Mouse (Mus musculus) midbrain, embryonic 15.5 days (tissue): ENCODE results near the gene Ntn1. TPM values are rescaled to one million over a fixed set of nuclear protein-coding genes. Genes with fewer than 3 reads are reported as not detected.

Source experiments
- ATAC-seq: fragments of 200-750 bp; cut with Nextera tagmentation; replicated peaks from 2 replicates; pipeline ENCODE4 v1.8.0; 2017; ENCODE audit warnings: moderate TSS enrichment
- H3K27ac ChIP-seq: fragments of 300-500 bp; sonication (generic); 2 replicates; pipeline ENCODE4 v1.5.1; 2015; ENCODE audit warnings: mild to moderate bottlenecking, inconsistent platforms
- H3K27me3 ChIP-seq: fragments of 300-500 bp; sonication (generic); replicated peaks from 2 replicates; pipeline ENCODE4 v1.6.1; 2015; ENCODE audit warnings: inconsistent platforms
- H3K36me3 ChIP-seq: fragments of 300-500 bp; sonication (generic); replicated peaks from 2 replicates; pipeline ENCODE4 v1.6.1; 2015; ENCODE audit warnings: inconsistent platforms
- H3K4me1 ChIP-seq: fragments of 300-500 bp; sonication (generic); 2 replicates; pipeline ENCODE4 v1.6.1; 2015; ENCODE audit warnings: inconsistent platforms
- H3K4me2 ChIP-seq: fragments of 300-500 bp; sonication (generic); 2 replicates; pipeline ENCODE4 v1.6.1; 2015; ENCODE audit warnings: inconsistent platforms, mild to moderate bottlenecking, moderate library complexity
- H3K4me3 ChIP-seq: fragments of 300-500 bp; sonication (generic); 2 replicates; pipeline ENCODE4 v1.5.1; 2015; ENCODE audit warnings: mild to moderate bottlenecking, inconsistent platforms
- H3K9ac ChIP-seq: fragments of 300-500 bp; sonication (generic); 2 replicates; pipeline ENCODE4 v1.6.1; 2015; ENCODE audit warnings: mild to moderate bottlenecking, inconsistent platforms
- H3K9me3 ChIP-seq: fragments of 300-500 bp; sonication (generic); 2 replicates; pipeline ENCODE4 v1.6.1; 2016; ENCODE audit warnings: inconsistent platforms
- WGBS: fragments of 180-500 bp; shearing (Covaris S2); methylation state at CpG from one replicate; pipeline ENCODE4 v1.1.7; 2015; ENCODE audit warnings: mixed read lengths; 5-methylcytosine and 5-hydroxymethylcytosine counted together
- polyA plus RNA-seq: library from polyadenylated mRNA; unstranded; fragments of >200 nt; fragmentation: Nextera tagmentation; extraction: Ambion mirVana; gene quantifications from 2 replicates; pipeline ENCODE4 v1.2.1, GENCODE M21; 2015

Gene Ntn1
- polyA plus RNA-seq, 1 experiment from 2014 or later: 23.2 TPM

- Histone ChIP-seq H3K27ac (no peak overlapping the region), H3K36me3 (no peaks in the 10 kb centered on the region), H3K4me2 (no peak overlapping the region), H3K27me3 (no peaks in the 10 kb centered on the region), H3K9ac (no peak overlapping the region), H3K4me3 (no peak overlapping the region), H3K9me3 (no peaks in the 10 kb centered on the region), H3K4me1 (peaks cover 12% of the 10 kb centered on the region)
- WGBS: 45% methylated on average over 10 of the region's 10 CpGs
- no peak for ATAC-seq
Measured at GRCm38 (mm10) chr11:68308911-68309580, 91.6 kb downstream of the Ntn1 start.

GRCm38 (mm10) chr11:68305997-68306396 lies 94.6 kb downstream of the Ntn1 start:
- no peak for ATAC-seq
- no peaks in the 10 kb centered on the region for H3K27me3 ChIP-seq
- no peaks in the 10 kb centered on the region for H3K36me3 ChIP-seq
- H3K27ac ChIP-seq: no peak overlapping the region
- no peak overlapping the region for H3K4me2 ChIP-seq
- peaks cover 6% of the 10 kb centered on the region for H3K4me1 ChIP-seq
- WGBS: 82% methylated on average over 8 of the region's 8 CpGs
- H3K9ac ChIP-seq: no peak overlapping the region
- H3K9me3 ChIP-seq: no peaks in the 10 kb centered on the region
- no peak overlapping the region for H3K4me3 ChIP-seq

- no peaks in the 10 kb centered on the region for H3K27me3 ChIP-seq
- H3K9ac ChIP-seq: no peak overlapping the region
- H3K4me1 ChIP-seq: no peaks in the 10 kb centered on the region
- no peak overlapping the region for H3K4me3 ChIP-seq
- H3K36me3 ChIP-seq: no peaks in the 10 kb centered on the region
- no peak overlapping the region for H3K27ac ChIP-seq
- H3K4me2 ChIP-seq: no peak overlapping the region
- ATAC-seq: no peak
- no peaks in the 10 kb centered on the region for H3K9me3 ChIP-seq
- WGBS: 64% methylated on average over 7 of the region's 7 CpGs
Measured at GRCm38 (mm10) chr11:68302323-68302722, 98.3 kb downstream of the Ntn1 start.

- no peak for ATAC-seq
- Histone ChIP-seq H3K4me2 (no peak overlapping the region), H3K27ac (no peak overlapping the region), H3K4me3 (no peak overlapping the region), H3K9me3 (no peaks in the 10 kb centered on the region), H3K27me3 (no peaks in the 10 kb centered on the region), H3K9ac (no peak overlapping the region), H3K36me3 (no peaks in the 10 kb centered on the region), H3K4me1 (no peaks in the 10 kb centered on the region)
- 80% methylated on average over 4 of the region's 4 CpGs for WGBS
Measured at GRCm38 (mm10) chr11:68301660-68302059, 99.0 kb downstream of the Ntn1 start.

DNA sequence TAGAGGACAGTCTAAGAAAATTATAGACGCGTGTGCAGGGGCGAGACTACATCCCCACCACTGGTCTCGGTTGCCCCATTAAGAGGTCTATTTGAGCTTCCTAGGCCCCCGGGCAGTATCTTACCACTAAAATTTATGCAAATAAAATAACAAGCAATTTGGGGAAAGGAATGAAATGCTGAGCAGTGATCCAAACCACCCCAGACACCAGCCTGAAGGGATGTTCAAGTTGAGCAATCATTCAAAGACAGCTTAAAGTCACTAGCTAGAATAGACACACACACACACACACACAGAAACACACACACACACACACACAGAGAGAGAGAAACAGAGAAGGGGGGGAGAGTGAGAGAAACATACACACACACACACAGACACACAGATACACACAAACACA lies 105.1 kb downstream of the Ntn1 start:
- Histone ChIP-seq H3K4me3 (no peak overlapping the region), H3K4me2 (no peak overlapping the region), H3K4me1 (peaks cover 5% of the 10 kb centered on the region; the same call in 1 of the 2 replicates), H3K9ac (no peak overlapping the region), H3K27me3 (no peaks in the 10 kb centered on the region), H3K36me3 (no peaks in the 10 kb centered on the region), H3K9me3 (no peaks in the 10 kb centered on the region), H3K27ac (no peak overlapping the region)
- no peak for ATAC-seq
- WGBS: 87% methylated on average over 5 of the region's 5 CpGs

DNA sequence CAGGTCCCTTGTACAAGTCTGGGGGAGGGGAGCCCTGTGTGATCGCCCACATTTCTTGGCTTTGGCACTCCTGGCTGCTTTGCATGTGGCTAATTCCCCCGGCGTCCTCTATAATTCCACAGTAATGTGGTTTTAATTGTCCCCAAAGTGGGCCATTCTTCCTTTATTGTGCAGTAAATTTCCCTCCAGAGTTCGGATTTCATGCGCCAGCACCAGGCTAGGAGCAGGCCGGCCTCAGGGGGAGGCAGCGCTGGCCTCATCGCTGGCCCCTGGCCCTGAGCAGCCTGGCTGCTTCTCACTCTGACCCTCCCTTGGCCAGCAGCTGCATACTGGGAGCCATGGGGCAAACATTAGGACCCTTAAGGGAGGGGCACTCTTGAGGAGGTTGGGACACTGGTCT lies 110.0 kb downstream of the Ntn1 start:
- H3K4me2 ChIP-seq: no peak overlapping the region
- H3K36me3 ChIP-seq: no peaks in the 10 kb centered on the region
- no peak overlapping the region for H3K27ac ChIP-seq
- no peak overlapping the region for H3K4me3 ChIP-seq
- no peak for ATAC-seq
- peaks cover 5% of the 10 kb centered on the region; the same call in 1 of the 2 replicates for H3K4me1 ChIP-seq
- 46% methylated on average over 8 of the region's 8 CpGs for WGBS
- H3K9me3 ChIP-seq: no peaks in the 10 kb centered on the region
- no peaks in the 10 kb centered on the region for H3K27me3 ChIP-seq
- no peak overlapping the region for H3K9ac ChIP-seq

GRCm38 (mm10) chr11:68287331-68287730 lies 113.3 kb downstream of the Ntn1 start:
- no peak overlapping the region for H3K4me3 ChIP-seq
- no peak overlapping the region for H3K27ac ChIP-seq
- H3K9me3 ChIP-seq: no peaks in the 10 kb centered on the region
- 0 out of 2 replicates have a peak, but pooled peaks cover 2% of the 10 kb centered on the region for H3K27me3 ChIP-seq
- no peaks in the 10 kb centered on the region for H3K36me3 ChIP-seq
- H3K9ac ChIP-seq: no peak overlapping the region
- peaks cover 5% of the 10 kb centered on the region; the same call in 1 of the 2 replicates for H3K4me1 ChIP-seq
- 70% methylated on average over 5 of the region's 5 CpGs for WGBS
- no peak for ATAC-seq
- H3K4me2 ChIP-seq: no peak overlapping the region

DNA sequence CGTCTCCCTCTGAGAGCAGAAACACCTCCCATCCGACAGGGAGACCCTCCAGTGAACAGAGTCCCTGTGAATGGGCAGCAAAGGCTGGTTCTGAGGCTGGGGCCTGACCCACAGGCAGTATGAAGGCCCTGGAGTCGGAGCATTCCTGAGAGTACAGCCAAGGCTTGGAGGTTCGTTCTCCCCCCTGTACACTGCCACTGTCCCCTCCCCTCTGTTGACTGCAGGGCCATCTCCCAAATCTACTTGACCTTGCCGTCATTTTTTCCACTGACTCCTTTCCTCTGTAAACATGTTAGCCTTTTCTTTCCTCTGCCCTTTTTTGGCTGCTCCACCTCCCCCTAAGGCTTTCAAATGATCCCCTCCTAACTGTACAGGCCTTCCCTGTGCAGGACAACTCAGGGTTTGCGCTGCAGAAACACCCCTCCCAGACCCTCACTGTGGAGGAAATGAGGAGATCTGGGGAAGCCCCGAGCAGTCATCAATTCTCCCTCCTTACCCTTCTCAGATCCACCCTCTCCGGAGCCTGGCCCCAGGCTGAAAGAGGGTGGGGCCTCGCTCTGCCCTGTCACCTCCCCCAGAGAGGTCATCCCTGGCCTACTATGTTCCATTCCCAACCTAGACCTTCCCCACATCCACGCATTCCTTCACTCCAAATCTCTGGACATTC lies 114.3 kb downstream of the Ntn1 start:
- Histone ChIP-seq H3K4me3 (no peak overlapping the region), H3K9me3 (no peaks in the 10 kb centered on the region), H3K36me3 (no peaks in the 10 kb centered on the region), H3K4me1 (peaks cover 5% of the 10 kb centered on the region; the same call in 1 of the 2 replicates), H3K4me2 (no peak overlapping the region), H3K27me3 (0 out of 2 replicates have a peak, but pooled peaks cover 2% of the 10 kb centered on the region), H3K27ac (no peak overlapping the region), H3K9ac (no peak overlapping the region)
- WGBS: 50% methylated on average over 10 of the region's 10 CpGs
- ATAC-seq: no peak

DNA sequence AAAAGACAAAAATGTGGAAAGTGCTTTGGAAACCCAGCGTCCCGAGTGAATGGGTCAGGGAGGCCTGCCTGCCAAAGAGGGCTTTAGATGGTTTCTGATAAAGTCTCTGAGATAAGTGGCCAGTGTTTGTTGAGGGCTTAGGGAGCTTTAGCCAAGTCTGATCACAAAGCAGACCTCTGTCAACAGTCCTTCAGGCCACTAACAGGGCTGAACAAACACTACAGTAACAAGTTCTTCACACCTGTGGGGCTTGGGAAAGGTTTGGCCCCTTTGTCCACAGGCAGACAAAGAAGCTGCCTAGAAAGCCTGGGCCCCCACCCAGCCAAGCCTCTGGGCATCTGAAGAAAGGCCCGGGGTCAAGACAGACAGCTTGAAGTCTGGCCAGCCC lies 114.9 kb downstream of the Ntn1 start:
- no peak overlapping the region for H3K27ac ChIP-seq
- ATAC-seq: no peak
- no peak overlapping the region for H3K9ac ChIP-seq
- no peak overlapping the region for H3K4me2 ChIP-seq
- H3K27me3 ChIP-seq: 0 out of 2 replicates have a peak, but pooled peaks cover 2% of the 10 kb centered on the region
- H3K9me3 ChIP-seq: no peaks in the 10 kb centered on the region
- no peaks in the 10 kb centered on the region for H3K36me3 ChIP-seq
- H3K4me3 ChIP-seq: no peak overlapping the region
- WGBS: 17% methylated on average over 3 of the region's 3 CpGs
- peaks cover 3% of the 10 kb centered on the region; the same call in 1 of the 2 replicates for H3K4me1 ChIP-seq

- Histone ChIP-seq H3K4me1 (no peaks in the 10 kb centered on the region), H3K4me3 (no peak overlapping the region), H3K27ac (no peak overlapping the region), H3K36me3 (no peaks in the 10 kb centered on the region), H3K4me2 (no peak overlapping the region), H3K27me3 (peaks cover 12% of the 10 kb centered on the region; the same call in 1 of the 2 replicates), H3K9me3 (no peaks in the 10 kb centered on the region), H3K9ac (no peak overlapping the region)
- no peak for ATAC-seq
- WGBS: 84% methylated on average over 10 of the region's 10 CpGs
Measured at GRCm38 (mm10) chr11:68280001-68280510, 120.6 kb downstream of the Ntn1 start.

DNA sequence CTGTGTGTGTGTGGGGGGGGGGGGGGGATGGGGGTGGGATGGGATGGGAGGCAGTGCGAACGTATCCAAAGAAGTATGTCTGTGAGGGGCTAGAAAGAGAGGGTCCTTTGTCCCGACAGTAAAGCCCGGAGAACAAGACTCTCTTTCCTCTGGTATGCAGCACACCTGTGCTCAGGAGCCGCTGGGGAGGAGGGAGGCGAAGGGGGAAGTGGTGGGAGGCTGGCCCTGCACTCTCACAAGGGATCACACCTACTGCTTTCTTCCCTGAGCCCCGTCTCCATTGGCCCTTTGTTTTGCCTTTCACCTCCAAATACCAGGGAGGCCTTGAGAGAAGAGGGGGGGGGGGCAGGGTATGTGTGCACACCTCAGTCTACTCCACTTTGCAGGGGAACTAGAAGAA lies 123.7 kb downstream of the Ntn1 start:
- peaks cover 16% of the 10 kb centered on the region for H3K27me3 ChIP-seq

DNA sequence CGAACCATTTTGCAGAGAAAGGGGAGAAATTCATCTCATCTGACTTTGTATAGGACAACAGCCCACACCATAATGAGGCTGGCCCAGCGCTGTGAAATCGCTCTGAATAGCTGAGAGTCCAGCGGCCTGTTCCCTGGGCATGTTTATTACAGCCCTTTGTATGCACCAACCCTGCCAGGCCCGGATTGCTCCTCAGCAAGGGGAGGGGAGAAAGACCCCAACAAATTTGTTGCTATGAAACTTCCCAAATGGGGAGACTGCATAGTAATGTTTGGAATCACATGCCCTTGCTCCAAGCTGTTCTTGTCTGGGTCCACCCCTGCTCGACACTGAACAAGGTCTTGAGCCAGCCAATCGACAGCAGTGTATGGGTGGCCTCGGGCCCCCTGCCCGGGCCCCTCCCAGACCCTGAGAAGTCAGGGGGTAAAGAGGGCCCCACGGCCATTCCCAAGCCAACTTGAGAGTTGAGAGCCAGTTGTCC lies 126.3 kb downstream of the Ntn1 start:
- Histone ChIP-seq H3K4me2 (no peak overlapping the region), H3K36me3 (no peaks in the 10 kb centered on the region), H3K4me3 (no peak overlapping the region), H3K9ac (no peak overlapping the region), H3K27me3 (peaks cover 16% of the 10 kb centered on the region), H3K27ac (no peak overlapping the region), H3K9me3 (no peaks in the 10 kb centered on the region), H3K4me1 (peaks cover 19% of the 10 kb centered on the region)
- 10% methylated on average over 10 of the region's 10 CpGs for WGBS
- peak; percentile 82 for ATAC-seq

More for the DNA sequence above, 123.7 kb downstream of the Ntn1 start:
- ATAC-seq: no peak
- H3K9ac ChIP-seq: no peak overlapping the region
- peaks cover 19% of the 10 kb centered on the region for H3K4me1 ChIP-seq
- H3K36me3 ChIP-seq: no peaks in the 10 kb centered on the region
- no peak overlapping the region for H3K4me3 ChIP-seq
- no peaks in the 10 kb centered on the region for H3K9me3 ChIP-seq
- 55% methylated on average over 7 of the region's 7 CpGs for whole genome bisulfite sequencing
- H3K27ac ChIP-seq: no peak overlapping the region
- no peak overlapping the region for H3K4me2 ChIP-seq
